In the genomic region with DNA sequence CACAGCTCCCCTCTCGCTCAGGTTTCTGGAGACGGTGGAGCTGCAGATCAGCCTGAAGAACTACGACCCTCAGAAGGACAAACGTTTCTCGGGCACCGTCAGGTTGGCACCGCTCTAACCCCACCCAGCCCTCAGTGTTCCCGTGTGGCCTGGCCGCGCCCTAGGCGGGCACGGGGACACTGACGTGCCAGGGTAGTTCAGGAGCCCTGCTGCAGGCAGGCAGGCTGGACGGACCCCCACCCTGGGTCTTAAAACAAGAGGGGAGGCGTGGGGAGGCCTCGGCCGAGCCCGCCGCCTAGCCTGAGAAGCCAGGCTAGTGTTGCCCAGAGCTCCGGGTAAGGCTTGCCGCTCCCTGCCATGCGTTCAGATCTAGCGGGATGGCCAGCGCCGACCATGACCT, we compare ENCODE assay signal across 1 mouse cellular context.
TF ChIP-seq lines count a peak whose summit lies in the region.

No protein-coding gene starts in this region.

TF ChIP-seq in CH12.LX, 34 proteins besides CTCF, POLR2A, EP300 and RAD21 (continued from another document):
- TF ChIP-seq ZKSCAN1 (IDR thresholded peaks at IDR 0.05; ENCODE audit: borderline replicate concordance, low read depth, low read length) (no peak), KAT2A (IDR thresholded peaks at IDR 0.05; ENCODE audit: insufficient replicate concordance, low read length) (no peak), TBP (conservative IDR thresholded peaks at IDR 0.05; ENCODE audit: low read depth, low read length) (no peak), POLR2AphosphoS2 (IDR thresholded peaks at IDR 0.05; ENCODE audit: low read depth, low read length) (no peak)
